Mouse (Mus musculus) MEL (cell line): ENCODE results near the gene Nlrp1b. TPM values are rescaled to one million over a fixed set of nuclear protein-coding genes. Genes with fewer than 3 reads are reported as not detected.

Experiments
- DNase-seq: peaks from one replicate; pipeline ENCODE4 v3.0.0; 2011; ENCODE audit warnings: low read depth, low spot score
- H3K27ac ChIP-seq: 2 replicates; pipeline ENCODE4 v1.5.1; 2012; ENCODE audit warnings: low read depth, mild to moderate bottlenecking, control low read depth, low read length, moderate library complexity; ENCODE audit not compliant: control insufficient read depth
- H3K27me3 ChIP-seq, 2 experiments: fragments of 150-350 bp in 1 of 2; sonication (generic) in 1 of 2; 2 replicates each; pipeline ENCODE4 v1.6.1; 2012; ENCODE audit warnings: low read length in 2 of 2, mild to moderate bottlenecking in 2 of 2, improper control_type of control experiment in 1 of 2, moderate library complexity in 1 of 2; ENCODE audit not compliant: insufficient read depth in 2 of 2, control insufficient read depth in 1 of 2
- H3K36me3 ChIP-seq, 2 experiments: 2 replicates each; pipeline ENCODE4 v1.6.1; 2012 to 2014; ENCODE audit warnings: low read length in 2 of 2, improper control_type of control experiment in 1 of 2, inconsistent platforms in 1 of 2, mild to moderate bottlenecking in 1 of 2; ENCODE audit not compliant: insufficient read depth in 2 of 2, control insufficient read depth in 1 of 2
- H3K4me1 ChIP-seq, 2 experiments: fragments of 150-350 bp in 1 of 2; sonication (generic) in 1 of 2; 2 replicates each; pipeline ENCODE4 v1.6.1; 2012; ENCODE audit warnings: low read length in 2 of 2, improper control_type of control experiment in 1 of 2, mild to moderate bottlenecking in 1 of 2; ENCODE audit not compliant: insufficient read depth in 2 of 2, control insufficient read depth in 1 of 2
- H3K4me3 ChIP-seq, 2 experiments: fragments of 150-350 bp in 1 of 2; sonication (generic) in 1 of 2; 2 replicates each; pipeline ENCODE4 v1.5.1; 2012; ENCODE audit warnings: low read depth in 2 of 2, low read length in 2 of 2, mild to moderate bottlenecking in 2 of 2, moderate library complexity in 2 of 2, control low read depth in 1 of 2, improper control_type of control experiment in 1 of 2; ENCODE audit not compliant: control insufficient read depth in 1 of 2, insufficient read depth in 1 of 2
- H3K79me2 ChIP-seq: 2 replicates; pipeline ENCODE4 v1.6.1; 2012; ENCODE audit warnings: mild to moderate bottlenecking, low read length, moderate library complexity; ENCODE audit not compliant: control insufficient read depth, poor library complexity, insufficient read depth
- H3K9ac ChIP-seq: 2 replicates; pipeline ENCODE4 v1.6.1; 2012; ENCODE audit warnings: low read depth, mild to moderate bottlenecking, control low read depth, low read length, moderate library complexity; ENCODE audit not compliant: control insufficient read depth, poor library complexity, severe bottlenecking
- H3K9me3 ChIP-seq: fragments of 150-350 bp; sonication (generic); replicated peaks from 2 replicates; pipeline ENCODE4 v1.6.1; 2012; ENCODE audit warnings: mild to moderate bottlenecking, low read length, improper control_type of control experiment, moderate library complexity; ENCODE audit not compliant: insufficient read depth
- CHD1 ChIP-seq: IDR thresholded peaks from 2 replicates; pipeline ENCODE4 v1.6.1; 2012; ENCODE audit warnings: low read depth, mild to moderate bottlenecking, inconsistent platforms, low read length, improper control_type of control experiment
- CTCF ChIP-seq, 3 experiments: IDR thresholded peaks in 2 of 3; conservative IDR thresholded peaks in 1 of 3; 2 replicates each; pipeline ENCODE4 v1.5.1; 2011 to 2012; ENCODE audit warnings: low read length in 3 of 3, low read depth in 2 of 3, mild to moderate bottlenecking in 2 of 3, improper control_type of control experiment in 1 of 3, inconsistent platforms in 1 of 3, mixed read lengths in 1 of 3, moderate library complexity in 1 of 3; ENCODE audit not compliant: control insufficient read depth in 1 of 3, insufficient read depth in 1 of 3, poor library complexity in 1 of 3, severe bottlenecking in 1 of 3
- E2F4 ChIP-seq: IDR thresholded peaks from 2 replicates; pipeline ENCODE4 v1.6.1; 2011; ENCODE audit warnings: low read depth, low read length, improper control_type of control experiment, borderline replicate concordance
- ELF1 ChIP-seq: IDR thresholded peaks from 2 replicates; pipeline ENCODE4 v1.6.1; 2014; ENCODE audit warnings: low read depth, mild to moderate bottlenecking, inconsistent platforms, low read length, improper control_type of control experiment, moderate library complexity
- EP300 ChIP-seq, 2 experiments: IDR thresholded peaks; 2 replicates each; pipeline ENCODE4 v1.6.1; 2011; ENCODE audit warnings: improper control_type of control experiment in 2 of 2, low read length in 2 of 2, low read depth in 1 of 2, mild to moderate bottlenecking in 1 of 2
- ETS1 ChIP-seq: IDR thresholded peaks from 2 replicates; pipeline ENCODE4 v1.6.1; 2012; ENCODE audit warnings: low read depth, mild to moderate bottlenecking, inconsistent platforms, low read length, improper control_type of control experiment, moderate library complexity
- GABPA ChIP-seq: IDR thresholded peaks from 2 replicates; pipeline ENCODE4 v1.6.1; 2012; ENCODE audit warnings: low read depth, mild to moderate bottlenecking, inconsistent platforms, low read length, improper control_type of control experiment, moderate library complexity
- GATA1 ChIP-seq: IDR thresholded peaks from 2 replicates; pipeline ENCODE4 v1.6.1; 2011; ENCODE audit warnings: low read depth, low read length, improper control_type of control experiment
- HCFC1 ChIP-seq: IDR thresholded peaks from 2 replicates; pipeline ENCODE4 v1.6.1; 2012; ENCODE audit warnings: low read depth, mild to moderate bottlenecking, inconsistent platforms, low read length, improper control_type of control experiment, moderate library complexity
- MAZ ChIP-seq: IDR thresholded peaks from 2 replicates; pipeline ENCODE4 v1.6.1; 2012; ENCODE audit warnings: low read depth, mild to moderate bottlenecking, inconsistent platforms, low read length, improper control_type of control experiment
- MEF2A ChIP-seq: IDR thresholded peaks from 2 replicates; pipeline ENCODE4 v1.6.1; 2014; ENCODE audit warnings: low read depth, mild to moderate bottlenecking, inconsistent platforms, low read length, improper control_type of control experiment; ENCODE audit not compliant: poor library complexity, insufficient replicate concordance, severe bottlenecking; ENCODE audit errors: extremely low read depth
- MXI1 ChIP-seq: IDR thresholded peaks from 2 replicates; pipeline ENCODE4 v1.6.1; 2011; ENCODE audit warnings: mild to moderate bottlenecking, low read depth, low read length, improper control_type of control experiment
- MYB ChIP-seq: IDR thresholded peaks from 2 replicates; pipeline ENCODE4 v1.6.1; 2011; ENCODE audit warnings: mild to moderate bottlenecking, low read depth, low read length, improper control_type of control experiment
- MYC ChIP-seq: IDR thresholded peaks from 2 replicates; pipeline ENCODE4 v1.6.1; 2011; ENCODE audit warnings: low read depth, mild to moderate bottlenecking, low read length, improper control_type of control experiment, moderate library complexity
- NRF1 ChIP-seq: IDR thresholded peaks from 2 replicates; pipeline ENCODE4 v1.6.1; 2014; ENCODE audit warnings: low read depth, mild to moderate bottlenecking, inconsistent platforms, low read length, improper control_type of control experiment, moderate library complexity; ENCODE audit not compliant: poor library complexity, insufficient read depth, severe bottlenecking
- POLR2A ChIP-seq, 2 experiments: IDR thresholded peaks; 2 replicates each; pipeline ENCODE4 v1.6.1; 2011 to 2012; ENCODE audit warnings: low read length in 2 of 2, mild to moderate bottlenecking in 2 of 2, control low read depth in 1 of 2, improper control_type of control experiment in 1 of 2, low read depth in 1 of 2, moderate library complexity in 1 of 2; ENCODE audit not compliant: control insufficient read depth in 1 of 2, insufficient read depth in 1 of 2, poor library complexity in 1 of 2
- POLR2AphosphoS2 ChIP-seq: IDR thresholded peaks from 2 replicates; pipeline ENCODE4 v1.6.1; 2011; ENCODE audit warnings: low read length, improper control_type of control experiment
- POLR2AphosphoS5 ChIP-seq: IDR thresholded peaks from 2 replicates; pipeline ENCODE4 v1.6.1; 2012; ENCODE audit warnings: low read depth, borderline replicate concordance, mild to moderate bottlenecking, inconsistent platforms, low read length, moderate library complexity, mixed read lengths
- RCOR1 ChIP-seq: IDR thresholded peaks from 2 replicates; pipeline ENCODE4 v1.6.1; 2012; ENCODE audit warnings: low read depth, mild to moderate bottlenecking, inconsistent platforms, low read length, improper control_type of control experiment
- TAL1 ChIP-seq: IDR thresholded peaks from 2 replicates; pipeline ENCODE4 v1.6.1; 2012; ENCODE audit warnings: mild to moderate bottlenecking, inconsistent platforms, low read length, moderate library complexity, mixed read lengths
- TBP ChIP-seq: IDR thresholded peaks from 2 replicates; pipeline ENCODE4 v1.8.0; 2011; ENCODE audit warnings: low read depth, low read length, improper control_type of control experiment
- USF1 ChIP-seq: IDR thresholded peaks from 2 replicates; pipeline ENCODE4 v1.6.1; 2014; ENCODE audit warnings: low read depth, mild to moderate bottlenecking, inconsistent platforms, low read length, improper control_type of control experiment, moderate library complexity
- USF2 ChIP-seq, 2 experiments: IDR thresholded peaks; 2 replicates each; pipeline ENCODE4 v1.6.1; 2011 to 2012; ENCODE audit warnings: improper control_type of control experiment in 2 of 2, low read length in 2 of 2, borderline replicate concordance in 1 of 2, inconsistent platforms in 1 of 2, low read depth in 1 of 2, mild to moderate bottlenecking in 1 of 2; ENCODE audit not compliant: insufficient read depth in 1 of 2
- ZC3H11A ChIP-seq: IDR thresholded peaks from 2 replicates; pipeline ENCODE4 v1.6.1; 2012; ENCODE audit warnings: low read depth, mild to moderate bottlenecking, inconsistent platforms, low read length, improper control_type of control experiment
- ZKSCAN1 ChIP-seq: IDR thresholded peaks from 2 replicates; pipeline ENCODE4 v1.6.1; 2012; ENCODE audit warnings: low read depth, mild to moderate bottlenecking, inconsistent platforms, low read length, improper control_type of control experiment, moderate library complexity
- polyA plus RNA-seq, 2 experiments: library from polyadenylated mRNA; stranded (reverse) in 1 of 2; unstranded in 1 of 2; fragments of >175 nt in 1 of 2; fragments of >200 nt in 1 of 2; gene quantifications; 2 replicates each; pipeline versions ENCODE4 v1.2.1 to v1.2.4; 2012; ENCODE audit warnings: low replicate concordance in 2 of 2, low read depth in 1 of 2; ENCODE audit not compliant: insufficient read length in 2 of 2, insufficient read depth in 1 of 2, missing spikeins in 1 of 2
- total RNA-seq: library from RNA; depleted of rRNA; stranded (reverse); fragments of 300-350 nt; gene quantifications from 2 replicates; pipeline ENCODE4 v1.2.3, GENCODE M21; 2012

Gene Nlrp1b
- total and polyA plus RNA-seq, 3 experiments, result not detected

- no peaks in the 10 kb centered on the region for H3K36me3 ChIP-seq
- H3K4me3 ChIP-seq, result no peak overlapping the region
- TF ChIP-seq MYB (no peak), CTCF (IDR thresholded peaks at IDR 0.05 in 2 of 3, conservative IDR thresholded peaks at IDR 0.05 in 1 of 3; ENCODE audit: control insufficient read depth in 1 of 3, insufficient read depth in 1 of 3, low read depth in 2 of 3, low read length in 3 of 3, poor library complexity in 1 of 3, severe bottlenecking in 1 of 3) (no peak), RCOR1 (no peak), MEF2A (no peak), ELF1 (no peak), POLR2AphosphoS2 (no peak), E2F4 (no peak), POLR2AphosphoS5 (no peak)
- no peak overlapping the region for H3K9ac ChIP-seq
- H3K27ac ChIP-seq, result no peak overlapping the region
- peak; percentile 1 for DNase-seq
- no peaks in the 10 kb centered on the region for H3K4me1 ChIP-seq
- H3K9me3 ChIP-seq, result no peaks in the 10 kb centered on the region
- H3K79me2 ChIP-seq, result no peaks in the 10 kb centered on the region
- no peaks in the 10 kb centered on the region for H3K27me3 ChIP-seq
Observed at GRCm38 (mm10) chr11:71202703-71203102, 27.8 kb downstream of the Nlrp1b start.

GRCm38 (mm10) chr11:71199349-71199748, 31.2 kb downstream of the Nlrp1b start:
- no peak for TF ChIP-seq TAL1
- Histone ChIP-seq H3K4me1 (no peaks in the 10 kb centered on the region), H3K9me3 (no peaks in the 10 kb centered on the region), H3K27ac (no peak overlapping the region), H3K36me3 (no peaks in the 10 kb centered on the region), H3K9ac (no peak overlapping the region), H3K79me2 (no peaks in the 10 kb centered on the region), H3K4me3 (no peak overlapping the region), H3K27me3 (no peaks in the 10 kb centered on the region)
- peak; percentile 1 for DNase-seq

DNA sequence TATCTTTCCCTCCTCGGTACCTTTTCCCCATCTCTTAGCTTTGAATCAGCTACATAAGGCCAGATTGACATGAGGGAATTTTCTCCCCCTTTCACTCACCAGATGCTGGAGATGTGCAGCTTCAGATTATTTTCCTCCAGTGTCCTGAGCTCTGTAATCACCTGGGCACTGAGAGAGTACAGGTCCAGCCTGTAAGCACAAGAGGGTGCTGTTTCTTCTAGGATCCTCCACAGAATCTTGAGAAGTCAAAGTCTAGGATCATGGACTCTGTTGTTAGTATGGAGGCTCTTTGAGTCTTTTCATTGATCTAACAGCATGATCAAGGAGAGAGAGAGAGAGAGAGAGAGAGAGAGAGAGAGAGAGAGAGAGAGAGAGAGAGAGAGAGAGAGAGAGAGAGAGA, 60.9 kb downstream of the Nlrp1b start:
- DNase-seq, result no peak
- TF ChIP-seq ETS1, result no peak
- no peak for TF ChIP-seq ZC3H11A
- TF ChIP-seq MAZ, result no peak
- no peak for TF ChIP-seq MYC
- TF ChIP-seq GABPA, result no peak
- TF ChIP-seq GATA1, result no peak
- no peak for TF ChIP-seq TBP
- no peak for TF ChIP-seq ELF1
- no peak for TF ChIP-seq CHD1
- TF ChIP-seq HCFC1, result no peak
- no peak for TF ChIP-seq EP300 (IDR thresholded peaks at IDR 0.05; ENCODE audit: low read depth in 1 of 2, low read length in 2 of 2)
- TF ChIP-seq ZKSCAN1, result no peak
- no peak for TF ChIP-seq POLR2A (IDR thresholded peaks at IDR 0.05; ENCODE audit: control insufficient read depth in 1 of 2, insufficient read depth in 1 of 2, low read depth in 1 of 2, low read length in 2 of 2, poor library complexity in 1 of 2)
- TF ChIP-seq USF1, result no peak
- no peak for TF ChIP-seq NRF1
- no peak for TF ChIP-seq CTCF (IDR thresholded peaks at IDR 0.05 in 2 of 3, conservative IDR thresholded peaks at IDR 0.05 in 1 of 3; ENCODE audit: control insufficient read depth in 1 of 3, insufficient read depth in 1 of 3, low read depth in 2 of 3, low read length in 3 of 3, poor library complexity in 1 of 3, severe bottlenecking in 1 of 3)
- no peak for TF ChIP-seq MXI1
- TF ChIP-seq USF2 (IDR thresholded peaks at IDR 0.05; ENCODE audit: borderline replicate concordance in 1 of 2, insufficient read depth in 1 of 2, low read depth in 1 of 2, low read length in 2 of 2), result no peak
- H3K9me3 ChIP-seq, result no peaks in the 10 kb centered on the region
- no peak overlapping the region for H3K4me3 ChIP-seq
- H3K27ac ChIP-seq, result no peak overlapping the region
- no peaks in the 10 kb centered on the region for H3K4me1 ChIP-seq
- H3K36me3 ChIP-seq, result no peaks in the 10 kb centered on the region
- H3K27me3 ChIP-seq, result no peaks in the 10 kb centered on the region
- no peak overlapping the region for H3K9ac ChIP-seq
- H3K79me2 ChIP-seq, result no peaks in the 10 kb centered on the region
